Mouse (Mus musculus): ENCODE measurements at regions not wholly inside any gene's neighbourhood (a gene's known extent, or its start where the extent isn't known, plus 50 kb on each side); places are given as distances from the start of the nearest gene placed in this dataset.

GRCm38 (mm10) chr1:35580474-35580873 lies 487.7 kb upstream of the Hs6st1 start:
- 69% methylated on average over 3 of the region's 3 CpGs for WGBS
- H3K4me3 ChIP-seq (replicated peaks; ENCODE audit: low read depth, low read length), result no peak overlapping the region
- no peak for DNase-seq

GRCm38 (mm10) chr1:35587900-35588299 lies 480.3 kb upstream of the Hs6st1 start:
- Histone ChIP-seq H3K4me1 (ENCODE audit: control insufficient read depth, insufficient read depth, low read length) (no peaks in the 10 kb centered on the region), H3K27me3 (ENCODE audit: control insufficient read depth, insufficient read depth, low read length) (no peaks in the 10 kb centered on the region), H3K4me2 (ENCODE audit: low read length) (no peak overlapping the region), H3K36me3 (ENCODE audit: control insufficient read depth, insufficient read depth, low read length) (no peaks in the 10 kb centered on the region), H3K9ac (replicated peaks; ENCODE audit: low read length) (no peak overlapping the region), H3K4me3 (replicated peaks; ENCODE audit: low read depth, low read length) (no peak overlapping the region), H3K27ac (replicated peaks; ENCODE audit: low read depth, low read length) (no peak overlapping the region), H3K9me3 (ENCODE audit: control insufficient read depth, low read length) (no peaks in the 10 kb centered on the region)
- ATAC-seq (ENCODE audit: low FRiP score, low TSS enrichment), result no peak
- WGBS, result 85% methylated on average over 2 of the region's 2 CpGs
- DNase-seq, result no peak

More at GRCm38 (mm10) chr1:35580474-35580873, 487.7 kb upstream of the Hs6st1 start:
- H3K4me1 ChIP-seq (ENCODE audit: control insufficient read depth, insufficient read depth, low read length), result no peaks in the 10 kb centered on the region
- H3K36me3 ChIP-seq (ENCODE audit: control insufficient read depth, insufficient read depth, low read length), result no peaks in the 10 kb centered on the region
- H3K9me3 ChIP-seq (ENCODE audit: control insufficient read depth, low read length), result no peaks in the 10 kb centered on the region
- ATAC-seq (ENCODE audit: low FRiP score, low TSS enrichment), result no peak
- no peak overlapping the region for H3K4me2 ChIP-seq (ENCODE audit: low read length)
- no peak overlapping the region for H3K9ac ChIP-seq (replicated peaks; ENCODE audit: low read length)
- no peak overlapping the region for H3K27ac ChIP-seq (replicated peaks; ENCODE audit: low read depth, low read length)
- no peaks in the 10 kb centered on the region for H3K27me3 ChIP-seq (ENCODE audit: control insufficient read depth, insufficient read depth, low read length)

GRCm38 (mm10) chr1:35588939-35589338 lies 479.3 kb upstream of the Hs6st1 start:
- H3K4me2 ChIP-seq (ENCODE audit: low read length), result no peak overlapping the region
- ATAC-seq (ENCODE audit: low FRiP score, low TSS enrichment) (no peak), DNase-seq (no peak)
- no peaks in the 10 kb centered on the region for H3K9me3 ChIP-seq (ENCODE audit: control insufficient read depth, low read length)
- no peak overlapping the region for H3K9ac ChIP-seq (replicated peaks; ENCODE audit: low read length)
- WGBS, result 82% methylated on average over 3 of the region's 3 CpGs
- H3K4me3 ChIP-seq (replicated peaks; ENCODE audit: low read depth, low read length), result no peak overlapping the region
- no peaks in the 10 kb centered on the region for H3K36me3 ChIP-seq (ENCODE audit: control insufficient read depth, insufficient read depth, low read length)
- H3K4me1 ChIP-seq (ENCODE audit: control insufficient read depth, insufficient read depth, low read length), result no peaks in the 10 kb centered on the region
- no peaks in the 10 kb centered on the region for H3K27me3 ChIP-seq (ENCODE audit: control insufficient read depth, insufficient read depth, low read length)
- H3K27ac ChIP-seq (replicated peaks; ENCODE audit: low read depth, low read length), result no peak overlapping the region

- no peaks in the 10 kb centered on the region for H3K4me1 ChIP-seq (ENCODE audit: control insufficient read depth, insufficient read depth, low read length)
- no peak for DNase-seq
- no peak for ATAC-seq (ENCODE audit: low FRiP score, low TSS enrichment)
- WGBS, result 91% methylated on average over 3 of the region's 3 CpGs
- no peak overlapping the region for H3K27ac ChIP-seq (replicated peaks; ENCODE audit: low read depth, low read length)
- no peak overlapping the region for H3K4me3 ChIP-seq (replicated peaks; ENCODE audit: low read depth, low read length)
- H3K4me2 ChIP-seq (ENCODE audit: low read length), result no peak overlapping the region
- no peak overlapping the region for H3K9ac ChIP-seq (replicated peaks; ENCODE audit: low read length)
- H3K27me3 ChIP-seq (ENCODE audit: control insufficient read depth, insufficient read depth, low read length), result no peaks in the 10 kb centered on the region
- H3K9me3 ChIP-seq (ENCODE audit: control insufficient read depth, low read length), result no peaks in the 10 kb centered on the region
- no peaks in the 10 kb centered on the region for H3K36me3 ChIP-seq (ENCODE audit: control insufficient read depth, insufficient read depth, low read length)
Observed at GRCm38 (mm10) chr1:35600847-35601246, 467.4 kb upstream of the Hs6st1 start.

GRCm38 (mm10) chr1:35615131-35615530 lies 453.1 kb upstream of the Hs6st1 start:
- H3K4me3 ChIP-seq (replicated peaks; ENCODE audit: low read depth, low read length), result no peak overlapping the region
- H3K27me3 ChIP-seq (ENCODE audit: control insufficient read depth, insufficient read depth, low read length), result no peaks in the 10 kb centered on the region
- H3K9me3 ChIP-seq (ENCODE audit: control insufficient read depth, low read length), result no peaks in the 10 kb centered on the region
- DNase-seq (no peak), ATAC-seq (ENCODE audit: low FRiP score, low TSS enrichment) (no peak)
- H3K27ac ChIP-seq (replicated peaks; ENCODE audit: low read depth, low read length), result no peak overlapping the region
- H3K9ac ChIP-seq (replicated peaks; ENCODE audit: low read length), result no peak overlapping the region
- no peak overlapping the region for H3K4me2 ChIP-seq (ENCODE audit: low read length)
- H3K36me3 ChIP-seq (ENCODE audit: control insufficient read depth, insufficient read depth, low read length), result no peaks in the 10 kb centered on the region
- 82% methylated on average over 3 of the region's 3 CpGs for WGBS
- H3K4me1 ChIP-seq (ENCODE audit: control insufficient read depth, insufficient read depth, low read length), result no peaks in the 10 kb centered on the region

GRCm38 (mm10) chr1:35619476-35619875 lies 448.7 kb upstream of the Hs6st1 start:
- no peaks in the 10 kb centered on the region for H3K27me3 ChIP-seq (ENCODE audit: control insufficient read depth, insufficient read depth, low read length)
- no peaks in the 10 kb centered on the region for H3K36me3 ChIP-seq (ENCODE audit: control insufficient read depth, insufficient read depth, low read length)
- H3K9me3 ChIP-seq (ENCODE audit: control insufficient read depth, low read length), result no peaks in the 10 kb centered on the region
- no peak overlapping the region for H3K4me3 ChIP-seq (replicated peaks; ENCODE audit: low read depth, low read length)
- WGBS, result 84% methylated on average over 4 of the region's 4 CpGs
- ATAC-seq (ENCODE audit: low FRiP score, low TSS enrichment) (no peak), DNase-seq (no peak)
- no peak overlapping the region for H3K27ac ChIP-seq (replicated peaks; ENCODE audit: low read depth, low read length)
- no peak overlapping the region for H3K4me2 ChIP-seq (ENCODE audit: low read length)
- H3K4me1 ChIP-seq (ENCODE audit: control insufficient read depth, insufficient read depth, low read length), result no peaks in the 10 kb centered on the region
- no peak overlapping the region for H3K9ac ChIP-seq (replicated peaks; ENCODE audit: low read length)

DNA sequence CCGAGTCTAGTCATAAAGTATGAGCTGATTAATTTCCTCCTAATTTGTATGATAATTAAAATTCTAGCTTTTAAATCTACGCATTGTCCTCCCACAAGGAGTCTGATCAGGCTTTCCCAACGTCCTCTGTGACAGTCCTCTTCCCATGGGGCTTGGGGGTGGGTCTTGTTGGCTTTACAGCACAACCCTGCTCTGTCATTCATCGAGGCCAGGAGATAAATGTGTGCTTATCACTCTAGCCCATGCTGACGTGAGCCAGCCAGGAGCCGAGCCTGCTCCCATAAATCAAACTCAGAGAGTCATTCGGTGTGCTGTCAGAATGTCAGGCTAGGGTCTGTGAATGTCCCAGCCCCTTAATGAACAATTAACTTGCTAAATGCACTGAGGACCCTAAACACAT lies 425.6 kb upstream of the Hs6st1 start:
- 53% methylated on average over 7 of the region's 7 CpGs for WGBS
- H3K4me3 ChIP-seq (replicated peaks; ENCODE audit: low read depth, low read length), result no peak overlapping the region
- H3K9ac ChIP-seq (replicated peaks; ENCODE audit: low read length), result no peak overlapping the region
- no peaks in the 10 kb centered on the region for H3K4me1 ChIP-seq (ENCODE audit: control insufficient read depth, insufficient read depth, low read length)
- ATAC-seq (ENCODE audit: low FRiP score, low TSS enrichment) (no peak), DNase-seq (peak; percentile 24)
- no peak overlapping the region for H3K27ac ChIP-seq (replicated peaks; ENCODE audit: low read depth, low read length)
- H3K9me3 ChIP-seq (ENCODE audit: control insufficient read depth, low read length), result no peaks in the 10 kb centered on the region
- H3K36me3 ChIP-seq (ENCODE audit: control insufficient read depth, insufficient read depth, low read length), result no peaks in the 10 kb centered on the region
- H3K4me2 ChIP-seq (ENCODE audit: low read length), result no peak overlapping the region
- no peaks in the 10 kb centered on the region for H3K27me3 ChIP-seq (ENCODE audit: control insufficient read depth, insufficient read depth, low read length)

DNA sequence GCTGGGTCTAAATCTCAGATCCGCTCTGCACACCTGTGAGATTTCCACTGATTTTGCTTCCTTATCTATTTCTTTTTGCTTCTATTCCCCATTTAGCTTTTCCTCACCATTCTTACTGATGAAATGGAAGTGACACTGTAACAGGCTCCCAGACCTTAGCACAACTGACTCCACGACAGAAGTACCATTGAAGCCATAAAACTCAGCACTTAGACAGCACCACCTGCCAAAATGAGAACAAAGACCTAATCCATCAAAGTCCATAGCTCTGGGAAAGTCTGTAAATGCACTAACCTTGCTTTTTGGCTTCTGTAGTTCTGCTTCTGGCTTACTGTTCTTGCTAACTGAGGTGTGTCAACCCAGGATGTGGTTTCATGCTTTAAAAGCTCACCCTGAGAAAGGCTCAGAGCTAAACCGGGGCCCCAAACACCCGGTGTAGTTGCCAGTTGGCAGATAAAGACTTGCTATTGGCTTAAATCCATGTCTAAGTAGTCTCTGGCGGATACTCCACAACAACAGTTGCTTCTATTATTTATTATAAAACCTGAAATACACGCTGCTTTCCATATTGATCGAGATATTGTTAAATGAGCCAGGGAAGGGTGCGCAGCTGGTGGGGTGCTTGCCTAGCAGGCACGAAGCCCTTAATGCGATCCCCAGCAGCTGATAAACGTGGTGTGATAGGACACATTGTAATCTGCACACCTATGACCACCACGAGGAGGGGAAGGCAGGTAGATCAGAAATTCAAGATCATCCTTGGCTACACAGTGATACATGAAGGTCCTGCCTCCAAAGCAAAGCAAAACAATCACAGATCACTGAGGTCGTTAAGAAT lies 414.9 kb upstream of the Hs6st1 start:
- Histone ChIP-seq H3K9ac (replicated peaks; ENCODE audit: low read length) (no peak overlapping the region), H3K27ac (replicated peaks; ENCODE audit: low read depth, low read length) (0 out of 2 replicates have a peak overlapping the region, but pooled peaks have one; percentile 32), H3K4me2 (ENCODE audit: low read length) (no peak overlapping the region), H3K27me3 (ENCODE audit: control insufficient read depth, insufficient read depth, low read length) (no peaks in the 10 kb centered on the region), H3K36me3 (ENCODE audit: control insufficient read depth, insufficient read depth, low read length) (no peaks in the 10 kb centered on the region), H3K4me3 (replicated peaks; ENCODE audit: low read depth, low read length) (no peak overlapping the region), H3K9me3 (ENCODE audit: control insufficient read depth, low read length) (no peaks in the 10 kb centered on the region), H3K4me1 (ENCODE audit: control insufficient read depth, insufficient read depth, low read length) (no peaks in the 10 kb centered on the region)
- ATAC-seq (ENCODE audit: low FRiP score, low TSS enrichment) (no peak; the same call in 1 of the 2 replicates), DNase-seq (peak; percentile 54)
- WGBS, result 45% methylated on average over 13 of the region's 13 CpGs

DNA sequence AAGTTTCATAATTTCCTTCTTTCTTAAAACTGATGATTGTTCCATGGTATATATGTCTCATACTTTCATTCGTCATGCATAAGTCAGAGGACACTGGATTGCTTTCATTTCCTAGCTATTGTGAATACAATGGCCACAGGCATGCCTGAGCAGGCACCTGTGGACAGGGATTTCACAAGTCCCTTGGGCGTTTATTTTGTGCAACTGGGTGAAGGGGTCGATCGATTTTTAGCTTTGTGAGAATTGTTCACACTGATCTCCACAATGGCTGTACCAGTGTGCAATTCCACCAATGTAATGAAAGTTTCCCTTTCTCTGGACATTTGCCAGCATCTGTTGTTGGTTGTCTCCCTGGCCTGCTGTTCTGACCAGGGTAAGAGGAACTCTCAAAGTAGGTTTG lies 405.2 kb upstream of the Hs6st1 start:
- Histone ChIP-seq H3K9ac (replicated peaks; ENCODE audit: low read length) (no peak overlapping the region), H3K4me3 (replicated peaks; ENCODE audit: low read depth, low read length) (no peak overlapping the region), H3K9me3 (ENCODE audit: control insufficient read depth, low read length) (0 out of 2 replicates have a peak, but pooled peaks cover 4% of the 10 kb centered on the region), H3K27me3 (ENCODE audit: control insufficient read depth, insufficient read depth, low read length) (no peaks in the 10 kb centered on the region), H3K27ac (replicated peaks; ENCODE audit: low read depth, low read length) (no peak overlapping the region), H3K4me1 (ENCODE audit: control insufficient read depth, insufficient read depth, low read length) (no peaks in the 10 kb centered on the region), H3K4me2 (ENCODE audit: low read length) (no peak overlapping the region), H3K36me3 (ENCODE audit: control insufficient read depth, insufficient read depth, low read length) (no peaks in the 10 kb centered on the region)
- DNase-seq, result no peak
- ATAC-seq (ENCODE audit: low FRiP score, low TSS enrichment), result no peak
- WGBS, result 91% methylated on average over 4 of the region's 4 CpGs
